Mouse (Mus musculus): ENCODE data around the gene Gm44805. TPM values are rescaled to one million over a fixed set of nuclear protein-coding genes. Genes with fewer than 3 reads are reported as not detected.
A peak's percentile ranks its signal among the peaks of the same experiment; 100 is the strongest.

The Gm44805 gene
- total and polyA plus RNA-seq, 2 experiments from 2014 or later = not detected

DNA sequence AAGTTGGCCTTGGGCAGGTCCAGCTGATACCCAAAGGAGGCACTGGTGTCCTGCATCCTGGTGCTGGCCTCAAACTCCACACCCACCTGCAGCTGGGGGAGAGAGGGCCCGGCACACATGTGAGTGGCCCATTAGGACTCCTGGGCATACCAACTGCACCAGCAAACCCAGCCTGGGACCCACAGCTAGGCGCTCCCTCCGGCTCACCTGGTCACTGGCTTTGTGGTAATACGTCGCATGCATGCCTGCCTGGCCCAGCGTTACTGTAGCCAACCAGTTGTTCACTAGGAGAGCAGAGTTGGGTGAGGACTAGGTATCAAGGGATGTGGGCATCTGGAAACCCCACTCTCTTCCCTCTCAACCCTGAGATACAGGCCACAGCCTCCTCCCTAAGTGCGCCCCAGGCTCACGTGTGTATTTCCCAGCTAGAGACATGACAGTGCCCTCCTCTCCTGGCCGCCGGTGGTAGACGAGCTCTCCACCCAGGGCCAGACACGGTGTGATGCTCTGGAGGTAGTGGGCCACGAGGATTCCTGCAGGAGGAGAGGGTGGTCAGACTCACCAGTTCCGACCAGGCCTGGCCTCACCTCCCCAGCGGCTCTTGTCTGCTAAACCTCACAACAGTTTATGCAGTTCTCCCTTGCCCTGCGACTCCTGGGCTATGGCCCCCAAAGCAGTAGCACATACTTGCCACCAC is 21.8 kb upstream of the Gm44805 start:
- Histone ChIP-seq H3K9me3 (ENCODE audit: low read length) (no peaks in the 10 kb centered on the region), H3K9ac (replicated peaks; ENCODE audit: low read length, poor library complexity, severe bottlenecking) (no peak overlapping the region), H3K27me3 (ENCODE audit: insufficient read depth, low read length) (no peaks in the 10 kb centered on the region), H3K4me2 (ENCODE audit: low read depth, low read length, poor library complexity, severe bottlenecking) (no peak overlapping the region), H3K27ac (ENCODE audit: low read depth, low read length) (no peak overlapping the region), H3K36me3 (ENCODE audit: insufficient read depth, low read length) (peaks cover 35% of the 10 kb centered on the region), H3K4me1 (ENCODE audit: insufficient read depth, low read length) (0 out of 2 replicates have a peak, but pooled peaks cover 6% of the 10 kb centered on the region), H3K4me3 (ENCODE audit: low read depth, low read length) (no peak overlapping the region)
- WGBS = 95% methylated on average over 16 of the region's 16 CpGs
- DNase-seq (ENCODE audit: low spot score) = no peak
- TF ChIP-seq CTCF (IDR thresholded peaks at IDR 0.05) = no peak
- no peak for ATAC-seq (ENCODE audit: low FRiP score)

DNA sequence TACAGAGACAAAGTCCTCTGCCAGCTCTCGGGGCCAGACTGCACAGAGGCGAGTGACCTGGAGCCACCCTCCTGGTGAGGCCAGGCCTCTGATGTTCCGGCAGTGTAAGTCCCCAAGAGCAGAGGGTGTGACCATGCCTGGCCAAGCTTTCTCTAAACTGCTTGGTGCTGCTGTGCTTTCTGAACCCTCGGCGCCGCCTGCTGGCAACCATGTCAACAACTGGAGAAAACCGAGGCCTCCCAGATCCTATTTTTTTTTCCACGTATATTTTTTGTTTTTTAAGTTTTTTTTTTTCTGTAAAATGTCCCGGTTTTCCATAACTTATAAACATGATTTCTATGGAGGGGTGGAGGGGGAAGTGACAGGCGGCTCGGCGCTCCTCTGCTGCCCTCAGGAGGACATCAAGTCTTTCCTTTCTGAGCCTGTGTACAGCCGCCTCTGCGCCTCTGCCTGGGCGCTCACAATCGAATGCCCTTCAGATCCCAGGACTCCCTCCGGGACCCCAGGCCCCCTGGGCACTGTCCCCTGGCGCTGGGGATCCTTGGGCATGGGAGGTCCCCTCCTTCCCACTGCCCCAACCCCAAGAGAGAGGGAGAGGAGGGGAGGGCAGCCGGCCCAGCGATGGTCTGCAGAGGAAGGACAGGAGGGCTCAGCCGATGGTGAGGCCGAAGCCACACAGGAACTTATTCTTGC is 20.0 kb upstream of the Gm44805 start:
- H3K4me3 ChIP-seq (ENCODE audit: low read depth, low read length) = no peak overlapping the region
- DNase-seq (ENCODE audit: low spot score) = peak; percentile 80
- no peaks in the 10 kb centered on the region for H3K9me3 ChIP-seq (ENCODE audit: low read length)
- no peak overlapping the region for H3K4me2 ChIP-seq (ENCODE audit: low read depth, low read length, poor library complexity, severe bottlenecking)
- peak; percentile 55; the same call in 1 of the 2 replicates for ATAC-seq (ENCODE audit: low FRiP score)
- peak overlapping the region; percentile 51 for H3K27ac ChIP-seq (ENCODE audit: low read depth, low read length)
- 0 out of 2 replicates have a peak, but pooled peaks cover 6% of the 10 kb centered on the region for H3K4me1 ChIP-seq (ENCODE audit: insufficient read depth, low read length)
- peak; percentile 75 for TF ChIP-seq CTCF (IDR thresholded peaks at IDR 0.05)
- H3K36me3 ChIP-seq (ENCODE audit: insufficient read depth, low read length) = peaks cover 31% of the 10 kb centered on the region
- no peaks in the 10 kb centered on the region for H3K27me3 ChIP-seq (ENCODE audit: insufficient read depth, low read length)
- 29% methylated on average over 22 of the region's 22 CpGs for WGBS
- no peak overlapping the region for H3K9ac ChIP-seq (replicated peaks; ENCODE audit: low read length, poor library complexity, severe bottlenecking)

DNA sequence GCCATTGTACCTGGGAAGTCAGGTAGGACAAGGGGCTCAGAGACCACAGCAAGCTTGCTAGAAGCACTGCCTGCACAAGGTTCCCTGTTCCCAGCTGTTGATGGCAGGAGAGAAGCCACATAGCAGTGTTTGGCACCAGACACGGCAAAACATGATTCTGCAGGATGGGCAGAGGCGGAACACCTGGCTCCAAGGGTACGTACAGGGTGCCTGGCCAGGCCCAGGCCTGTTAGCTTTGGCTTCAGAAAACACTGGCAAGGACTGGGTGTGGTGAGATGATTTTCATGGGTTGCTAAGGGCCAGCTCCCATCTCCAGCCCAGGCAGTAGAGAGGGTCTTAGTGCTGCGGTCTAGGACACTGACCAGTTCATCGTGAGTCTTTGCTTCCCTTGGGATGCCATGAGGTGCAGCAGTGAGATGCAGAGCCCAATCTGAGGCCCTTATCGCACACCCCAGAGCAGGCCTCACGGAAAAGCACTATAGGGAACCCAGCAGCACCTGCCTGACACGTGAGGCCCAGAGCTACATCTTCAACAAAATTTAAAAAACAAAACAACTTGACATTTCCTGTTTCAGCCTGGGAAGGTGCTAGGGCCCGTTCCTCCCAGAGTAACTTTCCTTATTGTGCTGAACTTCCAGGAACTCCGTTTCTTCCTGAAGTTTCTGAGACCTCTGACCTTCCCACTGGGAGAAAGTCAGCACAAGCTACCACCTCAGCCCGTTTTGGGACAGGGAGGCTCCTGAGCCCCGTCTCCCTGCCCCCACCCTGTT is 19.3 kb upstream of the Gm44805 start:
- no peak overlapping the region for H3K9ac ChIP-seq (replicated peaks; ENCODE audit: low read length, poor library complexity, severe bottlenecking)
- 61% methylated on average over 12 of the region's 12 CpGs for WGBS
- peaks cover 30% of the 10 kb centered on the region for H3K36me3 ChIP-seq (ENCODE audit: insufficient read depth, low read length)
- 0 out of 2 replicates have a peak, but pooled peaks cover 6% of the 10 kb centered on the region for H3K4me1 ChIP-seq (ENCODE audit: insufficient read depth, low read length)
- H3K9me3 ChIP-seq (ENCODE audit: low read length) = no peaks in the 10 kb centered on the region
- H3K27me3 ChIP-seq (ENCODE audit: insufficient read depth, low read length) = no peaks in the 10 kb centered on the region
- no peak overlapping the region for H3K4me3 ChIP-seq (ENCODE audit: low read depth, low read length)
- ATAC-seq (ENCODE audit: low FRiP score) = no peak
- H3K27ac ChIP-seq (ENCODE audit: low read depth, low read length) = peak overlapping the region; percentile 26; the same call in 1 of the 2 replicates
- no peak for DNase-seq (ENCODE audit: low spot score)
- TF ChIP-seq CTCF (IDR thresholded peaks at IDR 0.05) = no peak
- no peak overlapping the region for H3K4me2 ChIP-seq (ENCODE audit: low read depth, low read length, poor library complexity, severe bottlenecking)

DNA sequence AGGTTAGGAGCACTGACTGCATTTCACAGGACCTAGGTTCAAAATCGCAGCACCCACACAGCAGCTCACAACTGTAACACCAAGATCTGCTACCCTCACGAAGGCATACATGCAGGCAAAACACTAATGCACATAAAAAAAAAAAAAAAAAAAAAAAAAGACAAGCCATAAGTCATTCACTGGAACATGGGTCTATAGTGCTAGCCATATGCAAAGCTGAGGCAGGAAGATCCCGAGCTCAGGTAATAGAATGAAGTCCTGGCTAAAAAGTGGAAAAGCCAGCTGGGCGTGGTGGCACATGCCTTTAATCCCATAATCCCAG is 18.6 kb upstream of the Gm44805 start:
- Histone ChIP-seq H3K27ac (ENCODE audit: low read depth, low read length) (no peak overlapping the region), H3K27me3 (ENCODE audit: insufficient read depth, low read length) (no peaks in the 10 kb centered on the region), H3K36me3 (ENCODE audit: insufficient read depth, low read length) (peaks cover 30% of the 10 kb centered on the region), H3K4me1 (ENCODE audit: insufficient read depth, low read length) (0 out of 2 replicates have a peak, but pooled peaks cover 6% of the 10 kb centered on the region), H3K4me3 (ENCODE audit: low read depth, low read length) (no peak overlapping the region), H3K9ac (replicated peaks; ENCODE audit: low read length, poor library complexity, severe bottlenecking) (no peak overlapping the region), H3K9me3 (ENCODE audit: low read length) (no peaks in the 10 kb centered on the region), H3K4me2 (ENCODE audit: low read depth, low read length, poor library complexity, severe bottlenecking) (no peak overlapping the region)
- DNase-seq (ENCODE audit: low spot score) (no peak), ATAC-seq (ENCODE audit: low FRiP score) (no peak)
- no peak for TF ChIP-seq CTCF (IDR thresholded peaks at IDR 0.05)
- WGBS = 82% methylated on average over 4 of the region's 4 CpGs

DNA sequence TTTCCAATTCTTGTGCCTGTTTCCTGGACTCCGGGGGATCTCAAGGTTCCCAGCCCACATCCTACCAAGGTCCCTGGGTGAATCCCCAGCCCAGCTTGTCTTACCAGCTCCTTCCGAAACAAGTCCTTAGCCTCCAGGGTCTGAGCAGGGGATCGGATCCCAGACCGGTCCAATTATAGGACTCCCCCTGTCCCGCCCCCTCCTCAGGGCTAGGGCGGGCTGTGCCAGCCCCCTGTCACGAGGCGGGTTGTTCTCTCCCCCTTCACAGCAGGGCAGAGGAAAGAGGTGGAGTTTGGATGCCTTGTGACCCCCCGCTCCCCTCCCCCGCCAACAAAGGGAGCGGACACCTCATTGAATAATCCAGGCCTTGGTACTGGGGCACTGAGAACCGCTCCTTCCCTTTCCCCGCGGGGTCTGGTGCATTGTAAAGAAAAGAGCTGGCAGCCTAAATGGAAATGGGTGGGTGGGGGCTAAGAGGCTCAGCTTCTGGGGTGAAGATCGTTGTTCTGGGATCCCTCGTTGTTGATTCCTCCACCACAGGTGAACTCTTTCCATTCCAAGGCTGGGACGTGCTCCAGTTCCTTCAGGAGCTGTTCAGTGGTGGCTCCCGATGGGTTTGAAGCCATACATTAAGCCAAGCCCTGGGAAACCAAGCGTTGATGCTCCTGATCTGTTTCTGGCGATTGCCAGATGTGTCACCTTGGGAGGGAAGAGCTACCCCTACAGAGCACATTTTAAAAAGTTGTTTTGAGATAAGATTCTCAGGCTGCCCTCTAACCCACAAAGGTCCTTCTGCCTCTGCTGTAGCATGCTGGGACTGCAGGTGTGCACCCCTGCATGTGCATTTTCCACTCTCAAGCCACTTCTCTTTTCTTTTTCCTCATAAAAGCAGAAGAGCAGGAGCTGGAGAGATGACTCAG is 17.9 kb upstream of the Gm44805 start, which contains the start of gene Apoe:
Gene Apoe, minus strand, starts transcription at position 282 of the 920 bp plus-strand sequence.
- peak within 1 kb of the TSS; percentile 67 for H3K27ac ChIP-seq (ENCODE audit: low read depth, low read length)
- 3% methylated on average over 20 of the region's 20 CpGs for WGBS
- no peak; the same call in 1 of the 2 replicates for TF ChIP-seq CTCF (IDR thresholded peaks at IDR 0.05)
- H3K9me3 ChIP-seq (ENCODE audit: low read length) = no peaks in the 10 kb centered on the region
- ATAC-seq (ENCODE audit: low FRiP score) (peak; percentile 69), DNase-seq (ENCODE audit: low spot score) (peak; percentile 82)
- H3K4me3 ChIP-seq (ENCODE audit: low read depth, low read length) = peak within 1 kb of the TSS; percentile 34
- H3K27me3 ChIP-seq (ENCODE audit: insufficient read depth, low read length) = no peaks in the 10 kb centered on the region
- peak within 1 kb of the TSS; percentile 52 for H3K4me2 ChIP-seq (ENCODE audit: low read depth, low read length, poor library complexity, severe bottlenecking)
- peak within 1 kb of the TSS; percentile 64 for H3K9ac ChIP-seq (replicated peaks; ENCODE audit: low read length, poor library complexity, severe bottlenecking)
- peaks cover 26% of the 10 kb centered on the region for H3K36me3 ChIP-seq (ENCODE audit: insufficient read depth, low read length)
- H3K4me1 ChIP-seq (ENCODE audit: insufficient read depth, low read length) = 0 out of 2 replicates have a peak, but pooled peaks cover 6% of the 10 kb centered on the region
